7 mouse cellular contexts compared by ENCODE assay signal in genomic region chr19:47327896-47328882, GRCm38 (mm10).
DNase-seq lines count a peak whose midpoint lies in the region; ATAC-seq and TF ChIP-seq lines count a peak whose summit lies in the region.

No protein-coding gene starts in this region.

- no peaks in the 10 kb centered on the region for H3K9me3 ChIP-seq in ES-E14 (ENCODE audit: control insufficient read depth, insufficient read depth, low read depth, low read length)
- no peaks in the 10 kb centered on the region for H3K9me3 ChIP-seq in hindbrain, embryonic 13.5 days
- no peaks in the 10 kb centered on the region for H3K9me3 ChIP-seq in midbrain, embryonic 13.5 days

- ATAC-seq in hindbrain, embryonic 13.5 days (ENCODE audit: low FRiP score): peak; percentile 43; the same call in 1 of the 2 replicates
- ATAC-seq in midbrain, embryonic 13.5 days: peak; percentile 41

- peak; percentile 71 for DNase-seq in ES-E14 (ENCODE audit: low read depth, low spot score)
- DNase-seq in embryo, embryonic 10.5 days (ENCODE audit: low spot score): peak; percentile 71
- no peak for DNase-seq in layer of hippocampus, postnatal 10 days (ENCODE audit: low spot score in 2 of 2)
- no peak for DNase-seq in urinary bladder, adult 18-20 months (ENCODE audit: low spot score in 2 of 2)
- DNase-seq in spleen, adult 12 weeks (ENCODE audit: low spot score): no peak

- H3K27ac ChIP-seq in ES-E14 (ENCODE audit: insufficient read depth, low read depth, low read length, poor library complexity, severe bottlenecking): peak overlapping the region; percentile 78
- peak overlapping the region; percentile 62 for H3K27ac ChIP-seq in hindbrain, embryonic 13.5 days
- no peak overlapping the region for H3K27ac ChIP-seq in midbrain, embryonic 13.5 days

- no peaks in the 10 kb centered on the region for H3K36me3 ChIP-seq in ES-E14 (ENCODE audit: control insufficient read depth, insufficient read depth, low read length, poor library complexity, severe bottlenecking)
- no peaks in the 10 kb centered on the region for H3K36me3 ChIP-seq in hindbrain, embryonic 13.5 days
- H3K36me3 ChIP-seq in midbrain, embryonic 13.5 days: no peaks in the 10 kb centered on the region

- H3K4me1 ChIP-seq in ES-E14 (ENCODE audit: control insufficient read depth in 2 of 2, insufficient read depth in 2 of 2, low read length in 2 of 2, poor library complexity in 1 of 2): peaks cover 17 to 53% of the 10 kb centered on the region in 2 experiments; a peak in 3 of 4 replicates
- H3K4me1 ChIP-seq in hindbrain, embryonic 13.5 days (replicated peaks): peaks cover 46% of the 10 kb centered on the region
- H3K4me1 ChIP-seq in midbrain, embryonic 13.5 days (replicated peaks): peaks cover 35% of the 10 kb centered on the region

- no peaks in the 10 kb centered on the region for H3K27me3 ChIP-seq in hindbrain, embryonic 13.5 days
- H3K27me3 ChIP-seq in midbrain, embryonic 13.5 days: no peaks in the 10 kb centered on the region

- peak overlapping the region in 1 of 2 experiments; percentile 43; a peak in 3 of 4 replicates for H3K4me3 ChIP-seq in ES-E14 (ENCODE audit: insufficient read depth in 1 of 2, low read depth in 1 of 2, low read length in 2 of 2, poor library complexity in 1 of 2, severe bottlenecking in 1 of 2)
- H3K4me3 ChIP-seq in hindbrain, embryonic 13.5 days: no peak overlapping the region
- no peak overlapping the region for H3K4me3 ChIP-seq in midbrain, embryonic 13.5 days (replicated peaks)

- in situ Hi-C loops in ES-E14 (cut with MboI; ENCODE audit: low sequenced_read_pairs in 2 of 2, unreplicated experiment in 2 of 2): no loop called here

- no peak overlapping the region for H3K4me2 ChIP-seq in hindbrain, embryonic 13.5 days
- no peak overlapping the region for H3K4me2 ChIP-seq in midbrain, embryonic 13.5 days (replicated peaks)

- 22% methylated on average over 11 of the region's 11 CpGs for WGBS in hindbrain, embryonic 13.5 days
- 28% methylated on average over 11 of the region's 11 CpGs for WGBS in midbrain, embryonic 13.5 days

- peak overlapping the region; percentile 52 for H3K9ac ChIP-seq in ES-E14 (ENCODE audit: insufficient read depth, low read depth, low read length, poor library complexity, severe bottlenecking)
- peak overlapping the region; percentile 56 for H3K9ac ChIP-seq in hindbrain, embryonic 13.5 days
- peak overlapping the region; percentile 10; the same call in 1 of the 2 replicates for H3K9ac ChIP-seq in midbrain, embryonic 13.5 days (replicated peaks)

TF ChIP-seq in ES-E14, 5 proteins besides CTCF, POLR2A, EP300 and RAD21:
- TF ChIP-seq HCFC1 (IDR thresholded peaks at IDR 0.05; ENCODE audit: borderline replicate concordance, insufficient read depth, low read length) (peak; percentile 29; the same call in 1 of the 2 replicates), ZNF384 (IDR thresholded peaks at IDR 0.05; ENCODE audit: low read depth, low read length) (no peak), MAFK (IDR thresholded peaks at IDR 0.05; ENCODE audit: insufficient read depth, low read depth, low read length) (no peak), ZC3H11A (IDR thresholded peaks at IDR 0.05; ENCODE audit: borderline replicate concordance, low read depth, low read length) (no peak), CHD2 (IDR thresholded peaks at IDR 0.05; ENCODE audit: low read depth, low read length) (no peak)
TF ChIP-seq in ES-E14: peak in this region for 1.

Comparison
In these comparisons a context has a peak if more than half of its experiments do, and no peak if none do; other contexts are left out.
1. DNase-seq: peak in ES-E14 (single experiment) and embryo, embryonic 10.5 days (single experiment); none in layer of hippocampus, postnatal 10 days (0 of 2), urinary bladder, adult 18-20 months (0 of 2) and spleen, adult 12 weeks (single experiment).
2. Peak in every context shown above with its lines, with median percentiles within 50 percentile points of each other: H3K9ac ChIP-seq.